In genomic region chr7:25406468-25406867, GRCm38 (mm10) we compare ENCODE assay signal across 43 mouse cellular contexts. TPM values are rescaled to one million over a fixed set of nuclear protein-coding genes. Genes with fewer than 3 reads are reported as not detected.
"Had no signal": no experiment of that assay in that cellular context is flagged by ENCODE, and none has a peak within 500 bp of the region (broad histone marks: within the 10 kb centered on the region; RNA-seq: fewer than 3 reads in every experiment).

No protein-coding gene starts in this region.

- DNase-seq: gastrocnemius, adult 2 months; gastrocnemius, postnatal 10 days; gastrocnemius, postnatal 25 days; heart, adult 18-20 months; heart, postnatal 14 days; heart, postnatal 36 days; kidney, adult 11 months; kidney, adult 2 months; kidney, adult 9 months; kidney, postnatal 14 days; kidney, postnatal 36 days; layer of hippocampus, adult 9-11 months; layer of hippocampus, postnatal 36 days; left cerebral cortex, postnatal 4 days had no signal

- H3K36me3 ChIP-seq: heart, embryonic 10.5 days; heart, embryonic 13.5 days; heart, embryonic 15.5 days; hindbrain, embryonic 13.5 days; hindbrain, embryonic 15.5 days; kidney, embryonic 15.5 days; limb, embryonic 13.5 days; limb, embryonic 15.5 days; liver, embryonic 12.5 days had no signal

- H3K27me3 ChIP-seq: heart, embryonic 13.5 days; heart, embryonic 15.5 days; hindbrain, embryonic 13.5 days; hindbrain, embryonic 15.5 days; kidney, embryonic 15.5 days; limb, embryonic 13.5 days; limb, embryonic 15.5 days; liver, embryonic 12.5 days had no signal

- H3K4me3 ChIP-seq: gastrocnemius, adult 2 months; heart, embryonic 10.5 days; heart, embryonic 13.5 days; heart, embryonic 15.5 days; hindbrain, embryonic 13.5 days; hindbrain, embryonic 15.5 days; kidney, embryonic 15.5 days; limb, embryonic 13.5 days; limb, embryonic 15.5 days; liver, embryonic 12.5 days had no signal

- ATAC-seq: hindbrain, postnatal 0 days; intestine, embryonic 16.5 days; liver, embryonic 12.5 days had no signal

- H3K4me2 ChIP-seq: heart, embryonic 13.5 days; heart, embryonic 15.5 days; hindbrain, embryonic 13.5 days; hindbrain, embryonic 15.5 days; kidney, embryonic 15.5 days; limb, embryonic 13.5 days; limb, embryonic 15.5 days; liver, embryonic 12.5 days had no signal

RNA-seq across cellular contexts. Expression of gene Cxcl17, which starts 6.2 kb away (rescaled TPM):
- total RNA-seq: gastrocnemius, adult 2 months; gastrocnemius, postnatal 10 days; gastrocnemius, postnatal 25 days; gastrocnemius, postnatal 4 days; heart, adult 8-10 months; heart, postnatal 14 days; heart, postnatal 36 days; hematopoietic stem cell, adult 5-6 weeks; hindbrain, postnatal 0 days; layer of hippocampus, adult 18-20 months; layer of hippocampus, adult 8-10 months; layer of hippocampus, postnatal 14 days; layer of hippocampus, postnatal 36 days; left cerebral cortex, adult 18-20 months; left cerebral cortex, adult 8-10 months; left cerebral cortex, postnatal 10 days; left cerebral cortex, postnatal 25 days; left cerebral cortex, postnatal 4 days; liver, adult 2 months had no signal
- polyA plus RNA-seq: frontal cortex, adult 2 months; hindbrain, embryonic 11.5 days; intestine, embryonic 14.5 days; liver, adult 2 months; liver, embryonic 12.5 days had no signal

RNA-seq across cellular contexts. Expression of gene Cnfn, which starts 36.9 kb away (rescaled TPM):
- total RNA-seq: gastrocnemius, adult 2 months; gastrocnemius, postnatal 10 days; gastrocnemius, postnatal 25 days; gastrocnemius, postnatal 4 days; heart, adult 18-20 months; heart, adult 8-10 months; heart, postnatal 14 days; heart, postnatal 36 days; hematopoietic stem cell, adult 5-6 weeks; hindbrain, postnatal 0 days; layer of hippocampus, adult 18-20 months; layer of hippocampus, postnatal 14 days; layer of hippocampus, postnatal 36 days; left cerebral cortex, adult 18-20 months; left cerebral cortex, adult 8-10 months; left cerebral cortex, postnatal 10 days; left cerebral cortex, postnatal 25 days; left cerebral cortex, postnatal 4 days; liver, adult 2 months had no signal
- polyA plus RNA-seq: frontal cortex, adult 2 months; heart, embryonic 10.5 days; heart, embryonic 13.5 days; heart, postnatal 0 days; hindbrain, embryonic 11.5 days; hindbrain, embryonic 13.5 days; hindbrain, embryonic 15.5 days; intestine, embryonic 14.5 days; kidney, adult 2 months; kidney, postnatal 0 days; large intestine, adult 2 months; limb, embryonic 11.5 days; liver, adult 2 months; liver, embryonic 12.5 days had no signal
